Mouse (Mus musculus): Measurements from ENCODE around the gene Pcbp1.

DNA sequence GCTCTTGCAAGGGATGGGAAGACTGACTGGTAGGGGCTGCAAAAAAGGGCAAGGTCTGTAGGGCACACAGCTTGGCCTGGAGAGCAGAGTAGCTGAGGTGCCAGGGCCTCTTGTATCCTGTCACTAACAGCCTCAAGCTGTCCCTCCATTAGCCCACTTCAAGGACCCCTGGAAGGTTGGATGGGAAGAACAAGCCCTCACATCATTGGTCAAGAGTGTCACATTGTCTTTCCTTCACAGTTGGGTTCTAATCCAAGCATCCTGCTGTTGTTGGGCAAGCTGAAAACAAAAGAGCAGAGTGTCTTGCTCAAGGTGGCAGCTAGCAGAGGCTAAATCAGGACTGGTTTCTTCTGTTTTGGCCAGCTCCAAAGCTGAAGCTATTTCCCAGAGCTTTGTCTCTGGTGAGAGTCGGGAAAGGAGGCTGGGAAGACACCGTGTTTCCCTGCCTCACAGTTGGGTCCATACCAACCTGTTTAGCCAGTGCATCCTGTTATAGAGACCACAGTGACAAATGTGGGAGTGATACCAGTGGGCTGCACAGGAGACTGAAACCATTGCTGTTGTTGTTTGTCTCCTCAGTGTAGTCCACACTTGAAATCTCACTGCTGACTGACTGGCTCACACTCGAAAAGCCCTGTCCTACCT, 42.8 kb upstream of the Pcbp1 start:
- no peak for TF ChIP-seq POLR2A (IDR thresholded peaks at IDR 0.05; ENCODE audit: low read depth, low read length)
- TF ChIP-seq CTCF (IDR thresholded peaks at IDR 0.05; ENCODE audit: extremely low read depth, insufficient read length, insufficient replicate concordance, low read depth, low read length), result no peak

Data from small intestine, adult 2 months (tissue).